Mouse (Mus musculus) heart, postnatal 0 days (tissue): ENCODE measurements around the gene Drg2.

ENCODE experiments used
- CTCF ChIP-seq: IDR thresholded peaks from 2 replicates; pipeline ENCODE4 v1.5.1; 2016; ENCODE audit warnings: antibody characterized with exemption, control low read depth, low read depth
- EP300 ChIP-seq: IDR thresholded peaks from 2 replicates; pipeline ENCODE4 v1.6.1; 2016; ENCODE audit warnings: antibody characterized with exemption, low read depth

GRCm38 (mm10) chr11:60474534-60474933 is 20.1 kb downstream of the Drg2 start:
- TF ChIP-seq CTCF = no peak
- TF ChIP-seq EP300 = no peak
